Mouse (Mus musculus): Measurements from ENCODE around the gene Spata32. TPM values are rescaled to one million over a fixed set of nuclear protein-coding genes. Genes with fewer than 3 reads are reported as not detected.

The Spata32 gene
- polyA plus RNA-seq, 1 experiment, result not detected

- no peak overlapping the region for H3K4me3 ChIP-seq (replicated peaks)
- TF ChIP-seq GATA1 (IDR thresholded peaks at IDR 0.05; ENCODE audit: borderline replicate concordance, low read length) (no peak), FLI1 (IDR thresholded peaks at IDR 0.05; ENCODE audit: low read length) (no peak)
- no peaks in the 10 kb centered on the region for H3K9me3 ChIP-seq
- H3K36me3 ChIP-seq (replicated peaks; ENCODE audit: low read length), result peaks cover 4% of the 10 kb centered on the region
- peaks cover 68% of the 10 kb centered on the region for H3K4me1 ChIP-seq
- H3K27me3 ChIP-seq (replicated peaks), result no peaks in the 10 kb centered on the region
Measured at GRCm38 (mm10) chr11:103247504-103248177, 29.4 kb upstream of the Spata32 start.

GRCm38 (mm10) chr11:103246731-103247290, 28.6 kb upstream of the Spata32 start:
- Histone ChIP-seq H3K4me1 (peaks cover 65% of the 10 kb centered on the region), H3K27me3 (replicated peaks) (peaks cover under 1% of the 10 kb centered on the region), H3K36me3 (replicated peaks; ENCODE audit: low read length) (peaks cover 8% of the 10 kb centered on the region), H3K4me3 (replicated peaks) (peak overlapping the region; percentile 85), H3K9me3 (no peaks in the 10 kb centered on the region)
- no peak for TF ChIP-seq FLI1 (IDR thresholded peaks at IDR 0.05; ENCODE audit: low read length)
- TF ChIP-seq GATA1 (IDR thresholded peaks at IDR 0.05; ENCODE audit: borderline replicate concordance, low read length), result no peak

GRCm38 (mm10) chr11:103246081-103246730, 28.0 kb upstream of the Spata32 start:
- H3K4me1 ChIP-seq, result peaks cover 71% of the 10 kb centered on the region
- TF ChIP-seq GATA1 (IDR thresholded peaks at IDR 0.05; ENCODE audit: borderline replicate concordance, low read length) (no peak), FLI1 (IDR thresholded peaks at IDR 0.05; ENCODE audit: low read length) (no peak)
- H3K4me3 ChIP-seq (replicated peaks), result peak overlapping the region; percentile 85

GRCm38 (mm10) chr11:103244856-103245255, 26.6 kb upstream of the Spata32 start:
- peaks cover 22% of the 10 kb centered on the region for H3K36me3 ChIP-seq (replicated peaks; ENCODE audit: low read length)
- no peak overlapping the region for H3K4me3 ChIP-seq (replicated peaks)
- no peaks in the 10 kb centered on the region for H3K9me3 ChIP-seq
- H3K27me3 ChIP-seq (replicated peaks), result peaks cover 2% of the 10 kb centered on the region
- H3K4me1 ChIP-seq, result peaks cover 81% of the 10 kb centered on the region
- TF ChIP-seq FLI1 (IDR thresholded peaks at IDR 0.05; ENCODE audit: low read length) (no peak), GATA1 (IDR thresholded peaks at IDR 0.05; ENCODE audit: borderline replicate concordance, low read length) (no peak)

More at GRCm38 (mm10) chr11:103246081-103246730, 28.0 kb upstream of the Spata32 start:
- H3K9me3 ChIP-seq, result no peaks in the 10 kb centered on the region
- H3K36me3 ChIP-seq (replicated peaks; ENCODE audit: low read length), result peaks cover 11% of the 10 kb centered on the region
- H3K27me3 ChIP-seq (replicated peaks), result peaks cover 2% of the 10 kb centered on the region

- Histone ChIP-seq H3K4me3 (replicated peaks) (no peak overlapping the region), H3K36me3 (replicated peaks; ENCODE audit: low read length) (peaks cover 62% of the 10 kb centered on the region), H3K9me3 (peaks cover 7% of the 10 kb centered on the region; the same call in 1 of the 2 replicates), H3K4me1 (peaks cover 54% of the 10 kb centered on the region), H3K27me3 (replicated peaks) (peaks cover 2% of the 10 kb centered on the region)
- TF ChIP-seq GATA1 (IDR thresholded peaks at IDR 0.05; ENCODE audit: borderline replicate concordance, low read length), result no peak
- TF ChIP-seq FLI1 (IDR thresholded peaks at IDR 0.05; ENCODE audit: low read length), result no peak
Measured at GRCm38 (mm10) chr11:103240740-103241139, 22.5 kb upstream of the Spata32 start.

GRCm38 (mm10) chr11:103237757-103238156, 19.5 kb upstream of the Spata32 start:
- TF ChIP-seq FLI1 (IDR thresholded peaks at IDR 0.05; ENCODE audit: low read length) (no peak), GATA1 (IDR thresholded peaks at IDR 0.05; ENCODE audit: borderline replicate concordance, low read length) (no peak)
- peaks cover 65% of the 10 kb centered on the region for H3K36me3 ChIP-seq (replicated peaks; ENCODE audit: low read length)
- peaks cover 7% of the 10 kb centered on the region; the same call in 1 of the 2 replicates for H3K9me3 ChIP-seq
- peaks cover 40% of the 10 kb centered on the region for H3K4me1 ChIP-seq
- H3K4me3 ChIP-seq (replicated peaks), result no peak overlapping the region
- H3K27me3 ChIP-seq (replicated peaks), result peaks cover 2% of the 10 kb centered on the region

GRCm38 (mm10) chr11:103236903-103237302, 18.7 kb upstream of the Spata32 start:
- Histone ChIP-seq H3K9me3 (peaks cover 7% of the 10 kb centered on the region; the same call in 1 of the 2 replicates), H3K27me3 (replicated peaks) (peaks cover 2% of the 10 kb centered on the region), H3K4me3 (replicated peaks) (no peak overlapping the region), H3K4me1 (peaks cover 39% of the 10 kb centered on the region), H3K36me3 (replicated peaks; ENCODE audit: low read length) (peaks cover 62% of the 10 kb centered on the region)
- TF ChIP-seq GATA1 (IDR thresholded peaks at IDR 0.05; ENCODE audit: borderline replicate concordance, low read length) (no peak), FLI1 (IDR thresholded peaks at IDR 0.05; ENCODE audit: low read length) (no peak)

- no peak overlapping the region for H3K4me3 ChIP-seq (replicated peaks)
- peaks cover 62% of the 10 kb centered on the region for H3K36me3 ChIP-seq (replicated peaks; ENCODE audit: low read length)
- H3K4me1 ChIP-seq, result peaks cover 35% of the 10 kb centered on the region
Measured at GRCm38 (mm10) chr11:103236431-103236830, 18.2 kb upstream of the Spata32 start.

GRCm38 (mm10) chr11:103235702-103236101, 17.5 kb upstream of the Spata32 start:
- H3K36me3 ChIP-seq (replicated peaks; ENCODE audit: low read length), result peaks cover 67% of the 10 kb centered on the region

More at GRCm38 (mm10) chr11:103236431-103236830, 18.2 kb upstream of the Spata32 start:
- H3K27me3 ChIP-seq (replicated peaks), result no peaks in the 10 kb centered on the region
- TF ChIP-seq FLI1 (IDR thresholded peaks at IDR 0.05; ENCODE audit: low read length), result no peak
- TF ChIP-seq GATA1 (IDR thresholded peaks at IDR 0.05; ENCODE audit: borderline replicate concordance, low read length), result no peak
- H3K9me3 ChIP-seq, result peaks cover 7% of the 10 kb centered on the region; the same call in 1 of the 2 replicates

More at GRCm38 (mm10) chr11:103235702-103236101, 17.5 kb upstream of the Spata32 start:
- Histone ChIP-seq H3K4me1 (peaks cover 27% of the 10 kb centered on the region), H3K4me3 (replicated peaks) (no peak overlapping the region), H3K27me3 (replicated peaks) (no peaks in the 10 kb centered on the region), H3K9me3 (peaks cover 7% of the 10 kb centered on the region; the same call in 1 of the 2 replicates)
- TF ChIP-seq GATA1 (IDR thresholded peaks at IDR 0.05; ENCODE audit: borderline replicate concordance, low read length) (no peak), FLI1 (IDR thresholded peaks at IDR 0.05; ENCODE audit: low read length) (no peak)
